Mouse (Mus musculus) heart, embryonic 11.5 days (tissue): ENCODE data around the gene Ccnt1. TPM values are rescaled to one million over a fixed set of nuclear protein-coding genes. Genes with fewer than 3 reads are reported as not detected.

Experiments used
- ATAC-seq: fragments of 200-750 bp; cut with Nextera tagmentation; replicated peaks from 2 replicates; pipeline ENCODE4 v1.8.0; 2017; ENCODE audit warnings: moderate library complexity; ENCODE audit not compliant: insufficient number of reproducible peaks, low FRiP score, low TSS enrichment
- H3K27ac ChIP-seq: fragments of 300-500 bp; sonication (generic); 2 replicates; pipeline ENCODE4 v1.5.1; 2014; ENCODE audit warnings: mild to moderate bottlenecking, low read depth, low read length
- H3K27me3 ChIP-seq: fragments of 300-500 bp; sonication (generic); 2 replicates; pipeline ENCODE4 v1.6.1; 2014; ENCODE audit warnings: mild to moderate bottlenecking, low read length, mixed read lengths; ENCODE audit not compliant: control insufficient read depth, insufficient read depth
- H3K36me3 ChIP-seq: fragments of 300-500 bp; sonication (generic); 2 replicates; pipeline ENCODE4 v1.6.1; 2014; ENCODE audit warnings: mild to moderate bottlenecking, low read length, moderate library complexity, mixed read lengths; ENCODE audit not compliant: control insufficient read depth, insufficient read depth
- H3K4me1 ChIP-seq: fragments of 300-500 bp; sonication (generic); 2 replicates; pipeline ENCODE4 v1.6.1; 2014; ENCODE audit warnings: low read length; ENCODE audit not compliant: control insufficient read depth, insufficient read depth
- H3K4me2 ChIP-seq: fragments of 300-500 bp; sonication (generic); 2 replicates; pipeline ENCODE4 v1.6.1; 2014; ENCODE audit warnings: mild to moderate bottlenecking, moderate library complexity
- H3K4me3 ChIP-seq: fragments of 300-500 bp; sonication (generic); 2 replicates; pipeline ENCODE4 v1.5.1; 2014; ENCODE audit warnings: low read depth, low read length
- H3K9ac ChIP-seq: fragments of 300-500 bp; sonication (generic); 2 replicates; pipeline ENCODE4 v1.6.1; 2014; ENCODE audit warnings: mild to moderate bottlenecking, low read depth, low read length, moderate library complexity
- H3K9me3 ChIP-seq: fragments of 300-500 bp; sonication (generic); replicated peaks from 2 replicates; pipeline ENCODE4 v1.6.1; 2016; ENCODE audit warnings: low read length; ENCODE audit not compliant: control insufficient read depth
- WGBS: fragments of 180-500 bp; shearing (Covaris S2); extraction: QIAGEN DNeasy Blood & Tissue Kit; methylation state at CpG from one replicate; pipeline ENCODE4 v1.1.7; 2014; ENCODE audit not compliant: insufficient replicate concordance; 5-methylcytosine and 5-hydroxymethylcytosine counted together
- polyA plus RNA-seq: library from polyadenylated mRNA; unstranded; fragments of >200 nt; fragmentation: Nextera tagmentation; extraction: Ambion mirVana; gene quantifications from 2 replicates; pipeline ENCODE4 v1.2.1, GENCODE M21; 2014

The Ccnt1 gene
- polyA plus RNA-seq, 1 experiment from 2014 or later = 42.3 TPM

DNA sequence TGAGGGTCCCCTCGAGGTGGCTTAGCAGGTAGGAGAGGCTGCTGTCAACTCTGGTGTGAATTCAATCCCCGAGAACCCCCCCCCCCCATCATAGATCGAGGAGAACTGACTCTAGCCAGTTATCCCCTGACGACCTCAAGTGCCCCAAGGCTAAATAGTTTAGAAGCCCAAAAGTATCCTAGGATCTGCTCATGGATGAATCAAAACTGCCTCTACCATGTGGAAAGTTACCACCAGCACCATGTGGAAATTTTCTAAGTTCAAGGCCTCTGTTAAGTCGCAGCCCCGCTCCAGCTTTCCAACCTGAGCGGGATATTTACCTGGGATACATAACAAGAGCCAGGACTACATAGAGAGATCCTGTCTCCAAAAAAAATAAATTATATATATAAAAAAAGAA, 1.5 kb downstream of the Ccnt1 start:
- WGBS = 68% methylated on average over 7 of the region's 7 CpGs

GRCm38 (mm10) chr15:98568256-98569033, 2.3 kb downstream of the Ccnt1 start:
- Histone ChIP-seq H3K4me3 (peak overlapping the region; percentile 94), H3K27ac (peak overlapping the region; percentile 92), H3K27me3 (no peaks in the 10 kb centered on the region), H3K9ac (peak overlapping the region; percentile 89), H3K36me3 (peaks cover under 1% of the 10 kb centered on the region; the same call in 1 of the 2 replicates), H3K9me3 (no peaks in the 10 kb centered on the region), H3K4me2 (peak overlapping the region; percentile 78), H3K4me1 (peaks cover 21% of the 10 kb centered on the region)
- ATAC-seq = no peak
- WGBS = 6% methylated on average over 22 of the region's 22 CpGs

More for the DNA sequence above, 1.5 kb downstream of the Ccnt1 start:
- Histone ChIP-seq H3K27ac (peak overlapping the region; percentile 92; the same call in 1 of the 2 replicates), H3K36me3 (no peaks in the 10 kb centered on the region), H3K4me2 (peak overlapping the region; percentile 78), H3K9me3 (no peaks in the 10 kb centered on the region), H3K4me1 (peaks cover 21% of the 10 kb centered on the region), H3K27me3 (no peaks in the 10 kb centered on the region), H3K9ac (peak overlapping the region; percentile 89; the same call in 1 of the 2 replicates), H3K4me3 (peak overlapping the region; percentile 94)
- no peak for ATAC-seq

- Histone ChIP-seq H3K4me1 (peaks cover 21% of the 10 kb centered on the region), H3K27ac (peak overlapping the region; percentile 98), H3K36me3 (peaks cover 9% of the 10 kb centered on the region), H3K9ac (peak overlapping the region; percentile 95), H3K27me3 (no peaks in the 10 kb centered on the region), H3K9me3 (no peaks in the 10 kb centered on the region), H3K4me2 (peak overlapping the region; percentile 86), H3K4me3 (peak overlapping the region; percentile 94)
- peak; percentile 96 for ATAC-seq
- WGBS = under 1% methylated on average over 88 of the region's 88 CpGs
Observed at GRCm38 (mm10) chr15:98567278-98568134, 3.2 kb downstream of the Ccnt1 start.

GRCm38 (mm10) chr15:98566973-98567277, 3.8 kb downstream of the Ccnt1 start:
- Histone ChIP-seq H3K27me3 (no peaks in the 10 kb centered on the region), H3K4me2 (peak overlapping the region; percentile 86), H3K9ac (peak overlapping the region; percentile 95), H3K4me3 (peak overlapping the region; percentile 94), H3K27ac (peak overlapping the region; percentile 98), H3K36me3 (peaks cover 9% of the 10 kb centered on the region), H3K9me3 (no peaks in the 10 kb centered on the region), H3K4me1 (peaks cover 21% of the 10 kb centered on the region)
- WGBS = under 1% methylated on average over 15 of the region's 15 CpGs
- ATAC-seq = no peak

GRCm38 (mm10) chr15:98557186-98557585, 13.5 kb downstream of the Ccnt1 start:
- Histone ChIP-seq H3K36me3 (peaks cover 21% of the 10 kb centered on the region), H3K4me2 (no peak overlapping the region), H3K9me3 (no peaks in the 10 kb centered on the region), H3K9ac (no peak overlapping the region), H3K27ac (no peak overlapping the region), H3K27me3 (no peaks in the 10 kb centered on the region), H3K4me1 (no peaks in the 10 kb centered on the region), H3K4me3 (no peak overlapping the region)
- WGBS = 87% methylated on average over 5 of the region's 5 CpGs
- no peak for ATAC-seq

- Histone ChIP-seq H3K4me3 (no peak overlapping the region), H3K9ac (no peak overlapping the region), H3K4me1 (no peaks in the 10 kb centered on the region), H3K4me2 (no peak overlapping the region), H3K27ac (no peak overlapping the region), H3K9me3 (no peaks in the 10 kb centered on the region), H3K36me3 (peaks cover 28% of the 10 kb centered on the region), H3K27me3 (no peaks in the 10 kb centered on the region)
- ATAC-seq = no peak
- 90% methylated on average over 4 of the region's 4 CpGs for WGBS
Observed at GRCm38 (mm10) chr15:98555881-98556280, 14.8 kb downstream of the Ccnt1 start.

- H3K27ac ChIP-seq = no peak overlapping the region
- H3K36me3 ChIP-seq = peaks cover 29% of the 10 kb centered on the region
- H3K9ac ChIP-seq = no peak overlapping the region
- no peaks in the 10 kb centered on the region for H3K4me1 ChIP-seq
- WGBS = 92% methylated on average over 2 of the region's 2 CpGs
- H3K27me3 ChIP-seq = no peaks in the 10 kb centered on the region
- no peaks in the 10 kb centered on the region for H3K9me3 ChIP-seq
- no peak for ATAC-seq
- H3K4me2 ChIP-seq = no peak overlapping the region
- H3K4me3 ChIP-seq = no peak overlapping the region
Observed at GRCm38 (mm10) chr15:98552758-98553157, 18.0 kb downstream of the Ccnt1 start.

DNA sequence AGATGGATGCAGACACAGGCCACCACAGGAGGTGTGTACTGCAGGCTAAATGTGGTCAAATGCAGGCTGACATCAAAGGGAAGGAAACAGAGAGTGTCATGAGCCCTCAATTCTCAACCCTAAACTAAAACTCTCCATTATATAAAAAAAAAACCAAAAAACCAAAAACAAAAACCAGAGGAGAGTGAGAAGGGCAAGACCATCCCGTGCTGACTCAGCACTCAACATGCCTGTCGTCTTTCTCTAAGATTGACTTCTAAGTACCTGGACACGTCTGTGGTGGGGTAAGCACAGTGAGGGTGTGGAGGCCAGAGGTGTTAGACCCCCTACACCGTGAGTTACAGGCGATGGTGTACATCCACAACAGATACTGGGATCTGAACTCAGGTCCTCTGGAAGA, 23.9 kb downstream of the Ccnt1 start:
- H3K27ac ChIP-seq = no peak overlapping the region
- peaks cover 41% of the 10 kb centered on the region for H3K36me3 ChIP-seq
- H3K4me2 ChIP-seq = no peak overlapping the region
- no peak overlapping the region for H3K9ac ChIP-seq
- H3K9me3 ChIP-seq = no peaks in the 10 kb centered on the region
- ATAC-seq = no peak
- no peaks in the 10 kb centered on the region for H3K27me3 ChIP-seq
- H3K4me1 ChIP-seq = no peaks in the 10 kb centered on the region
- WGBS = 92% methylated on average over 5 of the region's 5 CpGs
- no peak overlapping the region for H3K4me3 ChIP-seq
